Mouse (Mus musculus): ENCODE results near the gene Tmem242. TPM values are rescaled to one million over a fixed set of nuclear protein-coding genes. Genes with fewer than 3 reads are reported as not detected.

Tmem242 gene
- polyA plus RNA-seq, 1 experiment from 2014 or later = 130 TPM

GRCm38 (mm10) chr17:5412740-5413139, 27.3 kb downstream of the Tmem242 start:
- H3K36me3 ChIP-seq (ENCODE audit: insufficient read depth, low read length) = peaks cover 3% of the 10 kb centered on the region; the same call in 1 of the 2 replicates
- H3K27me3 ChIP-seq (ENCODE audit: insufficient read depth, low read length) = no peaks in the 10 kb centered on the region
- WGBS = 89% methylated on average over 7 of the region's 7 CpGs

DNA sequence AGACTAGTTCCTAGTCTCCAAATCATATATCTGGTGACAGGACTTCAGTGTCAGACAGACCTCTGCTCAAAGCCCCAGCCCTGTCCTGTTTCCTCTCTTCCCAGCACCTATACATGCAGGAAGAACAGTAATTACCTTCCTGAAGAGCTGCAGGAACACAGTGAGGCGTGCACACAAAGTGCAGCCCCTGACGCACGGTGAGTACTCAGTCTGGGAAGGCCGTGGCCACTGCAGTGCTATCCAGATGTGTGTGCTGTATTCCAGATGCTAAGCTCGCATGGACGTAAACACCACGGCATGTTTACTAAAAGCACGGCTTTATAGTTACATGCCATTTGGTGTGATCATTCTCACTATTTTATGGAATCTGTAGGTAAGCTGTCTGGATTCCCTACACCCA, 27.8 kb downstream of the Tmem242 start:
- WGBS = 93% methylated on average over 8 of the region's 8 CpGs

More at GRCm38 (mm10) chr17:5412740-5413139, 27.3 kb downstream of the Tmem242 start:
- Histone ChIP-seq H3K4me1 (replicated peaks; ENCODE audit: insufficient read depth, low read length) (no peaks in the 10 kb centered on the region), H3K9me3 (replicated peaks; ENCODE audit: low read length) (no peaks in the 10 kb centered on the region), H3K27ac (no peak overlapping the region), H3K4me2 (ENCODE audit: low read length) (no peak overlapping the region), H3K4me3 (replicated peaks; ENCODE audit: low read depth, low read length) (no peak overlapping the region), H3K9ac (ENCODE audit: low read depth, low read length) (no peak overlapping the region)
- DNase-seq (ENCODE audit: low spot score) = no peak
- no peak for TF ChIP-seq CTCF (IDR thresholded peaks at IDR 0.05; ENCODE audit: low read depth)
- no peak for ATAC-seq (replicated peaks; ENCODE audit: low FRiP score, low read depth)

DNA sequence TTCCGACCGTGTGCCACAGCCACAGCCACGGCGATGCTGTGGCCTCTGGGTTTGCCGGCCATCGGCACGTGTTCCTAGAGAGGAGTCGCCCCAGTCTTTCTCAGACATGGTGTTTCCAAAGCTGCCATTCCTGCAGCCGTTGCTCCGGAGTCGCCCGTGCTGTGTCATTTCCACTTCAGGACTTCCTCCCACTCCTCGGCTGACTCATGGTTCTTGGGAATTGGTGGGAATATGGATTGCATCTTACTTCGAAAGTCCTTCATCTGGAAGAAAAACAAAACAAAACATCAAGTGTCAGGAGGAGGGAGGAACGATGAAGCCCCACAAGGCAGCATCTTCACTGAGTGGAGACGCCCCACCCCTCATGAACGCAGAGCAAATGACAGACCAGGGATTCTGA, 28.9 kb downstream of the Tmem242 start:
- Histone ChIP-seq H3K27ac (no peak overlapping the region), H3K4me1 (replicated peaks; ENCODE audit: insufficient read depth, low read length) (no peaks in the 10 kb centered on the region), H3K9ac (ENCODE audit: low read depth, low read length) (no peak overlapping the region), H3K4me2 (ENCODE audit: low read length) (no peak overlapping the region), H3K27me3 (ENCODE audit: insufficient read depth, low read length) (no peaks in the 10 kb centered on the region), H3K36me3 (ENCODE audit: insufficient read depth, low read length) (peaks cover 3% of the 10 kb centered on the region; the same call in 1 of the 2 replicates), H3K4me3 (replicated peaks; ENCODE audit: low read depth, low read length) (no peak overlapping the region), H3K9me3 (replicated peaks; ENCODE audit: low read length) (no peaks in the 10 kb centered on the region)
- 84% methylated on average over 17 of the region's 17 CpGs for WGBS
- ATAC-seq (replicated peaks; ENCODE audit: low FRiP score, low read depth) = no peak
- no peak for DNase-seq (ENCODE audit: low spot score)
- no peak for TF ChIP-seq CTCF (IDR thresholded peaks at IDR 0.05; ENCODE audit: low read depth)

More for the DNA sequence above, 27.8 kb downstream of the Tmem242 start:
- Histone ChIP-seq H3K4me1 (replicated peaks; ENCODE audit: insufficient read depth, low read length) (no peaks in the 10 kb centered on the region), H3K27ac (no peak overlapping the region), H3K4me3 (replicated peaks; ENCODE audit: low read depth, low read length) (no peak overlapping the region), H3K36me3 (ENCODE audit: insufficient read depth, low read length) (peaks cover 3% of the 10 kb centered on the region; the same call in 1 of the 2 replicates), H3K27me3 (ENCODE audit: insufficient read depth, low read length) (no peaks in the 10 kb centered on the region), H3K9ac (ENCODE audit: low read depth, low read length) (no peak overlapping the region), H3K9me3 (replicated peaks; ENCODE audit: low read length) (no peaks in the 10 kb centered on the region), H3K4me2 (ENCODE audit: low read length) (no peak overlapping the region)
- no peak for TF ChIP-seq CTCF (IDR thresholded peaks at IDR 0.05; ENCODE audit: low read depth)
- no peak for ATAC-seq (replicated peaks; ENCODE audit: low FRiP score, low read depth)
- no peak for DNase-seq (ENCODE audit: low spot score)

DNA sequence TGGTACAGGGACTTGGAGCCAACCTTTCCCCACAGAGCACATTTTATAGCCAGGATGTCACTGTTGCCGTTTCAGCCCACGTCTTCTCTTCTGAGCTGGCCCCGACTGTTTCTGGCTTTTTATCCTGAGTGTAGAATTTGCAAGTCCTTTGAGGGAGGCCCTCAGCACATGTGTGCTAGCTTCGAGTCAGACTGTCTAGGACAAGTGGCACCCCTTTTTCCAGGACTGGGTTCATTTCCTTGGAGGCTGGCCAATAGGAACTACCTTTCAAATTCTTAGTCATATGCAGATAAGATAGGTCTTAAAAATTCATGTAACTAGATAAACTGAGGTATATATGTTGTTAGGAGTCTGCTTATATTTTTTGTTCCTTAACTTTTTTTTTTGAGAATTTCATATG, 29.7 kb downstream of the Tmem242 start:
- no peak for TF ChIP-seq CTCF (IDR thresholded peaks at IDR 0.05; ENCODE audit: low read depth)
- Histone ChIP-seq H3K4me2 (ENCODE audit: low read length) (no peak overlapping the region), H3K4me3 (replicated peaks; ENCODE audit: low read depth, low read length) (no peak overlapping the region), H3K27ac (no peak overlapping the region), H3K9me3 (replicated peaks; ENCODE audit: low read length) (no peaks in the 10 kb centered on the region), H3K4me1 (replicated peaks; ENCODE audit: insufficient read depth, low read length) (0 out of 2 replicates have a peak, but pooled peaks cover under 1% of the 10 kb centered on the region), H3K9ac (ENCODE audit: low read depth, low read length) (no peak overlapping the region), H3K27me3 (ENCODE audit: insufficient read depth, low read length) (no peaks in the 10 kb centered on the region), H3K36me3 (ENCODE audit: insufficient read depth, low read length) (peaks cover 3% of the 10 kb centered on the region; the same call in 1 of the 2 replicates)
- DNase-seq (ENCODE audit: low spot score) (no peak), ATAC-seq (replicated peaks; ENCODE audit: low FRiP score, low read depth) (no peak)
- 76% methylated on average over 4 of the region's 4 CpGs for WGBS

GRCm38 (mm10) chr17:5407030-5407429, 33.0 kb downstream of the Tmem242 start:
- H3K4me2 ChIP-seq (ENCODE audit: low read length) = peak overlapping the region; percentile 16; the same call in 1 of the 2 replicates
- no peaks in the 10 kb centered on the region for H3K27me3 ChIP-seq (ENCODE audit: insufficient read depth, low read length)
- ATAC-seq (replicated peaks; ENCODE audit: low FRiP score, low read depth) (no peak), DNase-seq (ENCODE audit: low spot score) (no peak)
- no peak for TF ChIP-seq CTCF (IDR thresholded peaks at IDR 0.05; ENCODE audit: low read depth)
- H3K27ac ChIP-seq = no peak overlapping the region
- 71% methylated on average over 6 of the region's 6 CpGs for WGBS
- H3K9me3 ChIP-seq (replicated peaks; ENCODE audit: low read length) = no peaks in the 10 kb centered on the region
- no peak overlapping the region for H3K9ac ChIP-seq (ENCODE audit: low read depth, low read length)
- 0 out of 2 replicates have a peak, but pooled peaks cover 4% of the 10 kb centered on the region for H3K4me1 ChIP-seq (replicated peaks; ENCODE audit: insufficient read depth, low read length)
- no peak overlapping the region for H3K4me3 ChIP-seq (replicated peaks; ENCODE audit: low read depth, low read length)
- peaks cover 3% of the 10 kb centered on the region; the same call in 1 of the 2 replicates for H3K36me3 ChIP-seq (ENCODE audit: insufficient read depth, low read length)

DNA sequence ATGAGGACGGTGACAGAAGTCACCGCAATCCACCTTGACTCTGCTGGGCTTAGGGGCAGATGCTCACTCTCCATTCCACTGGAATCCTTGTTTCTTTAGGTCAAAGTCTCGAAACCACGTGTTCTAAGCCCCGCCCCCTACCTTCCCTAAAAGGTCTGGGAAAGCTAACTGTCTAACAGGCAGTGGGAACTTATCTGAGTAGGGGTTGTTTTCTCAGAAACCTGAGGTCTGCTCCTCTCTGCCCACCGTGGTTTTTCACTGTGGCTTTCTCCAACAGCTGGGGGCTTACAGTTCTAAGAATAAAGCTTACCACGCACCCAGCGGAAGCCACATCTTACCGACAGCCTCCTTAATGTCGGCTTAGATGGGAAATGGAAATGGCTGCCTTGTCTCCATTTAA, 33.5 kb downstream of the Tmem242 start:
- TF ChIP-seq CTCF (IDR thresholded peaks at IDR 0.05; ENCODE audit: low read depth) = no peak
- H3K27me3 ChIP-seq (ENCODE audit: insufficient read depth, low read length) = no peaks in the 10 kb centered on the region
- peaks cover 3% of the 10 kb centered on the region; the same call in 1 of the 2 replicates for H3K36me3 ChIP-seq (ENCODE audit: insufficient read depth, low read length)
- no peak overlapping the region for H3K4me3 ChIP-seq (replicated peaks; ENCODE audit: low read depth, low read length)
- no peaks in the 10 kb centered on the region for H3K9me3 ChIP-seq (replicated peaks; ENCODE audit: low read length)
- ATAC-seq (replicated peaks; ENCODE audit: low FRiP score, low read depth) (no peak), DNase-seq (ENCODE audit: low spot score) (peak; percentile 64)
- 0 out of 2 replicates have a peak, but pooled peaks cover 7% of the 10 kb centered on the region for H3K4me1 ChIP-seq (replicated peaks; ENCODE audit: insufficient read depth, low read length)
- H3K4me2 ChIP-seq (ENCODE audit: low read length) = peak overlapping the region; percentile 16; the same call in 1 of the 2 replicates
- WGBS = 28% methylated on average over 10 of the region's 10 CpGs
- no peak overlapping the region for H3K9ac ChIP-seq (ENCODE audit: low read depth, low read length)
- no peak overlapping the region for H3K27ac ChIP-seq

GRCm38 (mm10) chr17:5403885-5404284, 36.2 kb downstream of the Tmem242 start:
- H3K4me1 ChIP-seq (replicated peaks; ENCODE audit: insufficient read depth, low read length) = 0 out of 2 replicates have a peak, but pooled peaks cover 7% of the 10 kb centered on the region
- H3K9me3 ChIP-seq (replicated peaks; ENCODE audit: low read length) = no peaks in the 10 kb centered on the region
- H3K4me3 ChIP-seq (replicated peaks; ENCODE audit: low read depth, low read length) = no peak overlapping the region
- 85% methylated on average over 6 of the region's 6 CpGs for WGBS
- no peak for ATAC-seq (replicated peaks; ENCODE audit: low FRiP score, low read depth)
- no peak for DNase-seq (ENCODE audit: low spot score)
- TF ChIP-seq CTCF (IDR thresholded peaks at IDR 0.05; ENCODE audit: low read depth) = no peak
- H3K36me3 ChIP-seq (ENCODE audit: insufficient read depth, low read length) = no peaks in the 10 kb centered on the region
- H3K9ac ChIP-seq (ENCODE audit: low read depth, low read length) = no peak overlapping the region
- H3K27me3 ChIP-seq (ENCODE audit: insufficient read depth, low read length) = no peaks in the 10 kb centered on the region
- H3K4me2 ChIP-seq (ENCODE audit: low read length) = no peak overlapping the region
- no peak overlapping the region for H3K27ac ChIP-seq
